Mouse (Mus musculus): ENCODE measurements around the gene Blmh.

Blmh gene

GRCm38 (mm10) chr11:76924759-76925236 is at the start of gene Blmh:
TSS of gene Blmh (plus strand) at chr11:76924809.
- no peak for DNase-seq (ENCODE audit: low read depth, low spot score)

- DNase-seq (ENCODE audit: low read depth, low spot score): peak; percentile 62
Measured at GRCm38 (mm10) chr11:76879816-76880215, 44.8 kb upstream of the Blmh start.

- DNase-seq (ENCODE audit: low read depth, low spot score): no peak
Measured at GRCm38 (mm10) chr11:76884451-76884850, 40.2 kb upstream of the Blmh start.

- DNase-seq (ENCODE audit: low read depth, low spot score): peak; percentile 58
Measured at GRCm38 (mm10) chr11:76889339-76890164, 35.1 kb upstream of the Blmh start.

GRCm38 (mm10) chr11:76891171-76891570 is 33.4 kb upstream of the Blmh start:
- peak; percentile 9 for DNase-seq (ENCODE audit: low read depth, low spot score)

- peak; percentile 29 for DNase-seq (ENCODE audit: low read depth, low spot score)
Measured at GRCm38 (mm10) chr11:76891738-76892349, 32.8 kb upstream of the Blmh start.

GRCm38 (mm10) chr11:76892972-76893371 is 31.6 kb upstream of the Blmh start:
- no peak for DNase-seq (ENCODE audit: low read depth, low spot score)

GRCm38 (mm10) chr11:76893570-76893969 is 31.0 kb upstream of the Blmh start:
- no peak for DNase-seq (ENCODE audit: low read depth, low spot score)

GRCm38 (mm10) chr11:76894240-76894639 is 30.4 kb upstream of the Blmh start:
- peak; percentile 76 for DNase-seq (ENCODE audit: low read depth, low spot score)

- no peak for DNase-seq (ENCODE audit: low read depth, low spot score)
Measured at GRCm38 (mm10) chr11:76896360-76896759, 28.2 kb upstream of the Blmh start.

- no peak for DNase-seq (ENCODE audit: low read depth, low spot score)
Measured at GRCm38 (mm10) chr11:76897126-76897525, 27.5 kb upstream of the Blmh start.

- DNase-seq (ENCODE audit: low read depth, low spot score): no peak
Measured at GRCm38 (mm10) chr11:76897871-76898270, 26.7 kb upstream of the Blmh start.

- DNase-seq (ENCODE audit: low read depth, low spot score): no peak
Measured at GRCm38 (mm10) chr11:76898751-76899150, 25.9 kb upstream of the Blmh start.

- no peak for DNase-seq (ENCODE audit: low read depth, low spot score)
Measured at GRCm38 (mm10) chr11:76899758-76900738, 24.6 kb upstream of the Blmh start.

GRCm38 (mm10) chr11:76901579-76902361 is 22.8 kb upstream of the Blmh start, which contains the start of gene Tmigd1:
TSS of gene Tmigd1 (plus strand) at chr11:76902159.
- DNase-seq (ENCODE audit: low read depth, low spot score): no peak

GRCm38 (mm10) chr11:76904340-76904739 is 20.3 kb upstream of the Blmh start:
- DNase-seq (ENCODE audit: low read depth, low spot score): no peak

GRCm38 (mm10) chr11:76908651-76909050 is 16.0 kb upstream of the Blmh start:
- no peak for DNase-seq (ENCODE audit: low read depth, low spot score)

GRCm38 (mm10) chr11:76911325-76912054 is 13.1 kb upstream of the Blmh start:
- DNase-seq (ENCODE audit: low read depth, low spot score): no peak

GRCm38 (mm10) chr11:76912055-76912395 is 12.6 kb upstream of the Blmh start:
- DNase-seq (ENCODE audit: low read depth, low spot score): no peak

GRCm38 (mm10) chr11:76914366-76914765 is 10.2 kb upstream of the Blmh start:
- DNase-seq (ENCODE audit: low read depth, low spot score): no peak

Data from CD4-positive, CD25-positive, alpha-beta regulatory T cell, adult 2 months (primary cell).